Mouse (Mus musculus) cerebellum, adult 8-10 months (tissue): ENCODE measurements around the gene Ing1.
A peak's percentile ranks its signal among the peaks of the same experiment; 100 is the strongest.
"Not testable (repeated sequence)": the region's sequence is repeated elsewhere in the genome, so short reads cannot be mapped to it uniquely, and the experiment has no call there.

Experiments used
- DNase-seq: peaks from one replicate; pipeline ENCODE4 v3.0.0; 2022

Gene Ing1

DNA sequence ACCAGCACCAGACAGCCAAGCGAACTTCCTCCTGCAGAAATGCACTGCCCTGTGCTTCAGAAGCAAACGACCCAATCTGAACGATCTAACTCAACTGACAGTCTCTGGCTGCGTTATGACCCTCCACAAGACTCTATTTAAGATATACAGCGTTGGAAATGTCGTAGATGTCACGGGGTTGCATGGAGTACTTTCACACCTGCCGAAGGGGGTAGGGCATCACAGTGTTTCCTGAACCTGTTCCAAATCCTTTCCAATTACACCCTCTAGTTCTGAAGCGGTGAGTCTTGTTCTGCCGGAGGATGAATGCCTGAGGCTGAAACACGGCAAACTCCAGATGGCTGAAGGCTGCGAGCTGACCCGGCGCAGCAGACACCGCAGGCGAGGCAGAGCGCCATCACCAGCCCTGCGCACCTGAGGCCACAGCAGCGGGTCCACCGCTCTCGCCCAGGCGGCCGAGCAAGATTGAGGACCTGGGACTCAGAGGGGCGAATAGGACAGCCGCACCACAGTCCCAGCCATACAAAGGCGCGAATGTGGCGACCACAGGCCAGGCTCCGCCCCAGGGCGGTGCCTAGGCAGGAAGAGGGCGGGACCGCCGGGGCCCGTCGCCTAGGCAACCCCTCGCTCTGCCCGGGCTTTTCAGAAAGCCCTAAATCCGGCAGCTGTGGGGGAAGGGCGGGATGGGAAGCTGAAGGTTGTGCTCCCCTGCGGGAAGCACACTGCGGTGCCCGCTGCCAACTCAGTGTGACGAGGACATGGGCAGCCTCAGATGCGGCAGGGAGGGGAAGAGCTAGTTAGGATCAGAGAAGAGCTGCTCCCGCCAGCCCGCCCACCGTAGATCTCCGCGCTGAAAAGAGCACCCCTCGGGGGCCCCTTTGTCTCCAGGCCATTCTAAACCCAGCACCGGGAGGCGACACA lies at the start of gene Ing1:
Ing1 (plus strand) TSS at position 773 of the 921 bp plus-strand sequence.
- peak; percentile 93 for DNase-seq

DNA sequence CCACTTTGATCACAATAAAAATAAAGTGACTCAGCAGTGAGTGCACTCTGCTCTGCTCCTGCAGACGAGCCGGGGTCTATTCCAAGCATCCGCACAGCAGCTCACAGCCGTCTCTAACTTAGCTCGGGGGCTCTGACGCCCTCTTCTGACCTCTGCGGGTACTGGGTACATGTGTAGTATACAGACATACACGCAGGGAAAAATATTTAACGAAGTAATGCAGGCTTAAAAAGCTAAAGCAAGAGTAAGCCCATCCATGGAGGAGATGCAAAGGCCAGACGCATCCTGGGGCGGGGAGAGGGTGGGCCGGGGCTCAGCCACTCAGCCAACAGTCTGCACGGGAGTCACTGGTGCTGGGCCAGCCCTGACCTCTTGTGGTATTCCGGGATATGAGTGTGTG lies 49.3 kb upstream of the Ing1 start:
- DNase-seq, result no peak

DNA sequence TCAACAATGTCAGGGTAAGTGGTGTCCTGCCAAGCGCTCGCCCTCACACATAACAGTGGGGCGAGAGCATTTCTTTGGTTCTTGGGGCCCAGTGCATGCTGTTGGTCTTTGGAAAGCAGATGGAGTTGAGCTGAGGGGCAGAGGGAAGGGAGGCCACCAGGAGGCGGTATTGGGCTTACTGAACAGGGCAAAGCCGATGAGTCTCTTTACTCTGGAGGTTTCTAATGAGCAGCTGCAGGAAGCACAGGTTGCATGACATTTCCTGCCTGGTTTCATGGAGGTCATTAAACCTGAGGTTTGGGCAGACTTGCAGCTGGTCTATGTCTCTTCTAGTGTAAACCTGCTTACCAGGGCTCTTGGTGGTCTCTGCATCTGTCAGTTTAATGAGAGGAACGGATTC lies 48.6 kb upstream of the Ing1 start:
- no peak for DNase-seq

DNA sequence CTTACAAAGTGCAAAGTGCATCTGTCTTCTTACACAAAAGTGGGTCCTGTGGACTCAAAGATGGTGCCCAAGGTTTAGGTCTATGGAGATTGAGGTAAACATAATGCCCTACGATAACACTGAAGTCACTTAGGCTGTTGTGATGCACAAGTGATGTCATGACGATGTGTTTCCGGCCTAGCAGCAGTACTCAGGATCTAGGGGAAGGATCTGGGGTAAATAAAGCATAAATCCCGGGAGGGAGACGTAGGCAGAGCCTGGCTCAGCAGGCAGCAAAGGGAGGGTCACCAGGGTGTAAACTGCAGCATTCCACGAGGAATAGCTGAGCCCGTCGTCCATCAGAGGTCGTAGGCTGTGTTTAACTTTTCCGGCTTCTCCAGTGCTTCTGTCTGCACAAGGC lies 46.5 kb upstream of the Ing1 start:
- DNase-seq, result no peak

DNA sequence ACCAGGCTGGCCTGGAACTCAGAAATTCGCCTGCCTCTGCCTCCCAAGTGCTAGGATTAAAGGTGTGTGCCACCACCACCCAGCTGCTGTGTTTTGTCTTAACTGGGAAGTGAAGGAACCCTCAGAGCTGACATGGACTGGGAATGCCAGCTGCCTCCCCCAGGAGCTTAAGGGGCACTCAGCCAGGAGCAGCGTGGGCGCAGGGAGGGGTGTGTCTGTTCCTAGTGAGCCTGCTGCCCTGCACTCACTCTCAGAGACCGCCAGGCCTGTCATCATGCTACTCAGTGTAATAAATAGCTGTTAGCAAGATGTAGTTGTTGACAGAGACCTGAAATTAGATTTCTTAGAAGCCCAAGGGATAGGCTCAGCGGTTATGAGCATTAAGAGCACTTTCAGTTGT lies 44.4 kb upstream of the Ing1 start:
- DNase-seq, result no peak

DNA sequence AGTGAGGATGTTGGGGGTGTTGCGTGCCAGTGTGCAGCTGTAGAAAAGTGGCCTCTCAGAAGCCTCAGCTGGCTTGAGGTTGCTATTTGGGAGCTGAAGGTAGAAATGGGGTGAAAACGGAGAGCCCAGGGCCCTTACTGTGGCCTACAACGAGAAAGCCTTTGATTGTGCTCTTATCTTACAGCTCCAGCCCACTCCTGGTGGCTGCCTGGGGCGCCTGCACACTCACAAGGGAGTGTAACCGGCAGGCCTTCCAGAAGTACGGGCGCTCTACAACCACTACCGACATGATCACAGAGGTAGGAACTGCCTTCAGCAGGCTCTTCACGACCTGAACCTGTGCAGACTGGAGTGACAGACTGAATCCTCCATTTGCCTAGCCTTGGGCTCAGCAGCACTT lies 42.7 kb upstream of the Ing1 start:
- DNase-seq, result no peak

DNA sequence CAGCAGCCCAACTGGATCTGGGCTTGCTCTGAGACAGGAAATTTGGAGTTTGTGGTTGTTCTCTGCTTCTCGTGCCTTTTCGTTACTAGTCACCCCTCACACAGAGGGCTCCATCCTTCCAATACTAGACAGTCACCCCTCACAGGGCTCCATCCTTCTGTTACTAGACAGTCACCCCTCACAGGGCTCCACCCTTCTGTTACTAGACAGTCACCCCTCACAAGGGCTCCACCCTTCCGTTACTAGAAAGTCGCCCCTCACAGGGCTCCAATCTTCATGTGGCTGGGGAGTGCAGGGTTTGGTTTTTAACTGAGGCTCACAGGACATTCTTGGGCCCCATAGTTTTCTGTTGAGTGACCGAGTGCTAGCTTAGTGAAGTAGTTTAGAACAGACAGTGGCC lies 42.1 kb upstream of the Ing1 start:
- no peak for DNase-seq

DNA sequence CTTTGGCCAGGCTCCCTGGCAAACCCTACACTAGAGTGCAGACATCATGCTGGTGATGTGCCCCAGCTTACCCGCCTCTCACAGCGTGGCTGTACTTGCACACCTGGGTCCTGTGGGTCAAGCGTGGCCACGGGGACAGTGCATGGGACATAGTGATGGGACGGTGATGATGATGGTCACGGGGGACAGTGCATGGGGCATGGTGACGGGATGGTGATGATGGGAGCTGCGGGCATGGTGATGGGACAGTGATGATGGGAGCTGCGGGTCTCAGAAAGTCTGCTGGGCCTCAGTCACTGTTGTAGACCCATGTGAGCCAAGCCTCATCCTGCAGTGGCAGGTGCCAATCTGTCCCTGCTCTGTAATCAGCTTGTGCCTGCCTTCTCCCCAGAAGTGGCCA lies 39.1 kb upstream of the Ing1 start:
- DNase-seq, result no peak

DNA sequence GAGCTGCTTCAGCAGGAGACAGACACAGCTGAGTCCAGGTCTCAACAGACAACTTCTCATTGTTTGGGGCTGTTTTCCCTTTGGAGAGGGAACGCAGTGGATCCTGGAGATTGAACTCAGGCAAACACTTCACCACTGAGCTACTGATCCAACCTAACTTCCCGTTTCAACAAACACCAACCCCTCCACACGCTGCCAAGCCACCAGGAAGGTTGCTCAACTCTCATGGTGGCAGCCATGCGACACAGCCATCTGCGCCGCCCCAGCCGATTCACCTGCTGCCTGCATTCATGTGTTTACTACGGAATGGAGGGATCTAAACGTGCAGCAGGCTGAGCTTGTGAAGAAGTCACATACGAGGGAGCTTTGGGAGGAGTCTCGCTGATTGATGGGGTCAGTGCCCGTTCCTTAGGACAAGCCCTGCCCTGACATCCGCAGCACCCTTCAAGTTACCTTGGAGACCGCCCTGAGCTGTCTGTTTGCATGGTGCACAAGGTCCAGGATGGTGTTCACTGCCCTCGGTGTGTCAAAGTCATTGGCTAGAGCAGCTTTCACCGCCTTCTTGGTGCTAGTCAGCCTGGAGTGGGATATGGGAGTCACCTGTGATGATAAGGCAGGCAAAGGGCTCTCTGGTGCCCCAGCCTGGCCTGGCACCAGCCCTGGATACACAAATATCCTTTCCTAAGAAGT lies 37.9 kb upstream of the Ing1 start:
- no peak for DNase-seq

DNA sequence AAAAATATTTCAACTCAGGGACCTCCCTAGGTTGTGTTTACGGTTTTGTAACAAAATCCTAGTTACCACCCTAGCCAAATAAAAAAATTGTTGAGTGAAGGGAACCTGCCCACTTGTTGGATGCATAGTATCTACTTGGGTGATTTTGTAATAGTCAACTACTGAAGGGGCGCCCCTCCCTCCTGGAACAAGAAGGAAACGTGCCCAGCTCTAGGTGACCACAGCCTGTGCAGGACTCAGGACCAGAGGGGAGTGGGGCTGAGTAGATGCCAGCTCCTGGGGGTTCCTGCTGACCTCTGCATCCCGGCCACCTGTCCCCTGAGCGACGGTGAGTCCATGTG lies 37.3 kb upstream of the Ing1 start:
- no peak for DNase-seq

DNA sequence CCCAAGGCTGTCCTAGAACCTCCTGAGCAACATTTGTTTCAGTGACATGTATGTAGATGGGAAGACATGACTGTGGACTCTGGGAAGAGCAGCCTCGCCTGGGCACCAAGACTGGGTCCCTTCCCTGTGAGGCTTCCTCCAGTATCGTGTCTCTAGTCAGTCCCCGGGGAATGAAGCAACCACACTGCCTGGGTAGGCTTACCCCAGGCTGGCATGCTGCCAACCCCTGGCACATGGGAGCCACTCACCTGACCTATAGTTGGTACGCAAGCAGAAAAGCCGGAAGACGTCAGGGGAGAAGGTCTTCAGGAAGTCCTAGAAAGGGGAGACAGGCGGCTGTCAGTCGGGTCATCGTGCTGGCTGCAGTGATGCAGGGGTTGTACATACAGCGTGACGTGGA lies 36.7 kb upstream of the Ing1 start:
- no peak for DNase-seq

DNA sequence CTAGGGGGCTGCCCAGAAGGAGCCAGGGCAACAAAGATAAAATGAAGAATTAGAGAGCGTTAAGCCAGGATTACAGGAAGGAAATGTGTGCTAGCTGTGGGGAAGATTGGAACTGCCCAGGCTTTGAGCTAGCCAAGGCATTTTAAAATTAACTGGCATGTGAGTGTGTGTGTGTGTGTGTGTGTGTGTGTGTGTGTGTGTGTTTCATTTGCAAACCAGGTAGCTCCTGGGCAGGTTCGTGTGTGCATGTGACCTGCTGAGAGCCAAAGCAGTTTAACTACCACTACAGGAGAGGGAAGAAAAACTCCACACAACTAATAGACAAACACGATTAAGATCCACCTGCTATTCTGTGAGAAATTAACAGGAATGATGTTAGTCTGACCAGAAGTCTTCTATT lies 32.0 kb upstream of the Ing1 start:
- no peak for DNase-seq

DNA sequence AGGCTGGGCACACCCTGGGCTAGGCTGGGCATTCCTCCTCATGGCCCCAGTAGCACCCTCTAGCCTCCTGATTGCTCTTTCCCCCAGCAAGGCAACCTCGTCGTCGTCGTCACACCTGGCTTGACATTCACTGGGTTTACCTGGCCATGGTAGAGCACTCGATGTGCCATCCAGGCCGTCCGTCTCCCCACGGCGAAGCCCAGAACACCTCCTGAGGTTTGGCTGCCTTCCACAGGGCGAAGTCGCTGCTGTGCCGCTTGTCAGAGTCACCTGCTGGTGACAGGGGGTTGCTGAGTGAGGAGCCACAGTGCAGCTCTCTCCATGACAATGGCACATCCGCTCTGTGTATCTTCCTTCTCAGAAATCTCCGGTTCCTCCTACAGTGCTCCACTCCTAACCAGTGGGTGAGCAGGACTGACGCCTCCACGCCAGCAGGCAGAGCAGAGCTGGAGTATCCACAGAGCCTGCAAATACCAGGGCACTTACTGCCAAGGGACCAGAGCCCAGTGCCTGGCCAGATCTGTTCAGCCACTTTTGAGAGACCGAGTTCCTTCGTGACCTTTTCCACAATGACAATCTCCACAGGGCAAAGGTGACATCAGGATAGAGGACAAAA lies 25.1 kb upstream of the Ing1 start:
- no peak for DNase-seq

DNA sequence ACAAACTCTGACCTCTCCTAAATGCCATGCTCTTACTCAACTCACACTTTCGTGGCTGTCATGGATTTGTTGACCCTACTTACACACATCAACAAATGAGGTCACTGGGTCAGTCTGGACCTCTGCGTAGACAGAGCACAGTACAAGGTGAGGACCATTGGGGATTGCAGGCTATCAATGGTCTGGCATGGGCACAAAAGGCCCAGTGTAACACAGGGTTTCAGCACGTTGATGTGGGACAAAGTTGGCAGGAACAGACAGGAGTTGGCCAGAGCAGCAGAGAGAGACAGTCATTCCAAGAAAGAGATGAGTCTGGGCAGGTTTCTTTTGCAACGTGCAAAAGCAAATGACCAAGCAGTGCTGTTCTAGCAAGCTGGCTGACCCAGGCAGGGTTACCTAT lies 24.5 kb upstream of the Ing1 start:
- no peak for DNase-seq

DNA sequence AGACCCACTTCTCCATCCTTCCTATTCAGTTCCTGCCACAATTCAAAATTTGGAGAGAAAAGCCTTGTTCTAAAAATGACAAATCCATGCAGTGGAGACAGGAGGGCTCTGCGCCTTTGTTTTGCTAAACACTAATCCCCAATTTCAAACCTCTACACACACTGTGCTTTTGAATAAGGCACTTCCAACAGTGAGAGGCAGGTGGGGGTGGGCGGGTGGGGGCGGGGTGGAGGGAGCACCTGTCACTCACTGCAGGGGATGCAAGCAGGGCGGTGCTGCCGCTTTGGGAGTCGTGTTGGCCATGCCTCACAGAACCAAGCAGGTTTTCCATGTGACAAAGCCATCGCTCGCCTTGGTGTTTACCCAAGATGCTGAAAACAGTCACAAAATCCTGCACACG lies 20.9 kb upstream of the Ing1 start:
- no peak for DNase-seq

DNA sequence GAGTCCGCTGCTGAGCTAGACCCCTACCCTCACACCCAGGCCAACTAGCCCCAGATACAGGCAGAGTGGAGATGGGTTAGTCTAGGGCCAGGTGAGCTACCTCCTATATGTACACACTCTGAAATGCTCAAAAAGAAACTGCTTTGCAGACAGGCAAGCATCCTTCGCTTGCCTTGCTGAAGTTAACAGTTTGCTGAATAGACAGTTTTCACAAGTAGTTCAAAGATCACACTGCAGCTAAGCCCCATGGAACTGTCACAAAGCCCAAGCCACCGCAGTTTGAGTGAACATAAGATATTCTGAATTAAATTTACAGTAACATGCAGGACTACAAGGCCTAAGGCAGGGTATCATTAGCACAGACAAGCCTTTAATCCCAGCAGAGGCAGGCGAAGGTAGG lies 16.3 kb upstream of the Ing1 start:
- DNase-seq, result no peak

DNA sequence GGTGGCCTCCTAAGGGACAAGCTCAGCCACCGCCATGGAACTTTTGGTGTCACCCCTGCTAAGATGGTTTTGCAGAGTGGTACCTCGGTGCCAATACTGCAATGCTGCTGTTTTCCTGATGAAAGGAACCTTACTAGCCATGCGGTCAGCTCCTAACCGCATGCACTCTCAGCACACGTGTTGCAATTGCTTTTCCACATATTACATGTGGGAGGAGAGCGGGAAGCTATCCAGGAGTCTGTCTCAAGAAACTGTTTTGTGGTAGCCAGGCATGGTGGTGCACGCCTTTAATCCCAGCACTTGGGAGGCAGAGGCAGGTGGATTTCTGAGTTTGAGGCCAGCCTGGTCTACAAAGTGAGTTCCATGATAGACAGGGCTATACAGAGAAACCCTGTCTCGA lies 15.2 kb upstream of the Ing1 start:
- DNase-seq, result no peak

DNA sequence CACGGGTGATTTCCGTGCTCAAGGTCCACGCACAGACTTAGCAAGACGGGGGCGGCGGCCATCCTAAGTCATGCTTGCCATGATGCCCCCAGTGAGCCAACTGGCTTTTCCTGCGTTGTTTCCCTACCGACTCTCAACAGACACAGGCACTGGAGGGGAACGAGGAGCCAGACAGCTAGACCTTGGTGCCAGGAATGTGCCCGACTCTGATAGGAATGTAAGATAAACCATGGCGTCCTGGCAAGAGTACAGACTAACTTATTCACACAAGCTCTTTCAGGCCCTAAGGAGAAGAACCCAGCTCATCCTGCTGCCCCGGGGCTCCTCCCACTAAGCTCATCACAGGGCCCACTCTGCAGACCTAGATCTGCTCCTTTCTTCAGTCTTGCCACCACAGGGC lies 13.3 kb upstream of the Ing1 start:
- DNase-seq, result no peak

DNA sequence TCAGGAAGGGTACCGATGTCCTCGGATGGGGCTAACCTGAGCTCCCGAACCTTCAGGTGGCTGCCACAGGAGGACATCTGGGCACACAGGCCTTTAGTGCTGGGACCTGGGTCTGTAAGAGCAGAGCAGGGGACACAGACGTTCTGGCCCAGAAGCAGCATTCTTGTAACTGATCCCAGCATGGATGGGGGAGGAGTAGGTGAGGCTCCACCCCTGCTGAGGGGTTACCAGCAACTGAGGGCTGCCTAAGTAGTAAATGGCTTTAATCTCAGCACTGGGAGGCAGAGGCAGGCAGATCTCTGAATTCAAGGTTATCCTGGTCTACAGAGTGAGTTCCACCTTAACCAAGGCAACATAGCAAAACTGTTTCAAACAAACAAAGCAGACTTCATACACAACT lies 12.5 kb upstream of the Ing1 start:
- DNase-seq, result no peak

DNA sequence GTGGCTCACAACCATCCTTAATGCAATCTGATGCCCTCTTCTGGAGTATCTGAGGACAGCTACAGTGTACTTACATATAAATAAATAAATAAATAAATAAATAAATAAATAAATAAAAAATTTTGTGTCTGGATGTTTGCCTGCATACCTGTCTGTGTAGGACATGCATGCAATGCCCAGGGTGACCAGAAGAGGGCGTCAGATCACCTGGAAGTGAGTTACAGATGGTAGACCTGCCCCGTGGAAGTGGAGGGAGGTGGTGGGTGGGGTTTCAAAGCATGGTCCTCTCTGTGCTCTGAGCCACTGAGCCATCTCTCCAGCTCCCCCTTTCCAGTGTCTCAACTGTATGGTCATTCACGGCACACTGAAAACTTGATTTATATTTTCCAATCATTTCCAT lies 11.0 kb upstream of the Ing1 start:
- DNase-seq, result peak; percentile 49

DNA sequence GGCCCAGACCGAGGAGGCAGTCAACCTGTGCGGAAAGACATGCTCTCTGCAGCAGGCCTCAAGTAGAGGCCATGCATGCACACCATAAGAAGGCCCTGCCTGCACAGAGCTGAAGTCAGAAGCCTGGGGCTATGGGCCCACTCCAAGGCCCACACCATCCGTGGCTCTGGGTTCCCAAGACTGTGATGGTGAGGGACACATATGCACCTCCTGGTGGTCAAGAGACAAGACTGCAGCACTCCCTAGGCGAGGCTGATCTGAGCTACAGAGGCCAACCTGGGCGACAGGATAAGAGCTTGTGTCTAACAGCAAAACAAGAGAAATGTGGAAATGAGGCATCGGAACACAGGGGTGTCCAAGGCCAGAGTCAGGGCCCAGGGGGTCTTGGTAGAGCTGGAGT lies 8.3 kb upstream of the Ing1 start:
- DNase-seq, result no peak

DNA sequence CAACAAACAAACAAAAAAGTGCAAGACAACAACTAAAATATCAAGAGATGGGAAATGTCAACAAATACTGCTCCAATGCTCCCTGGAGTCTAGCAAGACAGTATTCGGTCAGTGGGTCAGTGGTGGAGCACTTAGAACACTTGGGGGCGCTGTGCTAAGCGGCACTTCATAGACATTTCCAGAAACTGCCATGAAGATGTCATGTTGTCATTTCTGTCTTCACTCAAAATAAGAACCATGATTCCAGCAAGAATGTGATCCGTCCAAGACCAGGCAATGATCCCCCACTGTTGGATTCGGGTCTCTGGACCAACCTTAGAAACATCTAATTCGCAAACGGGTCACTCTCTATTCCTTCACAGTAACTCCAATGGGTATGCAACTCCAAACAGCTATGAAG lies 5.7 kb upstream of the Ing1 start:
- DNase-seq, result peak; percentile 43

DNA sequence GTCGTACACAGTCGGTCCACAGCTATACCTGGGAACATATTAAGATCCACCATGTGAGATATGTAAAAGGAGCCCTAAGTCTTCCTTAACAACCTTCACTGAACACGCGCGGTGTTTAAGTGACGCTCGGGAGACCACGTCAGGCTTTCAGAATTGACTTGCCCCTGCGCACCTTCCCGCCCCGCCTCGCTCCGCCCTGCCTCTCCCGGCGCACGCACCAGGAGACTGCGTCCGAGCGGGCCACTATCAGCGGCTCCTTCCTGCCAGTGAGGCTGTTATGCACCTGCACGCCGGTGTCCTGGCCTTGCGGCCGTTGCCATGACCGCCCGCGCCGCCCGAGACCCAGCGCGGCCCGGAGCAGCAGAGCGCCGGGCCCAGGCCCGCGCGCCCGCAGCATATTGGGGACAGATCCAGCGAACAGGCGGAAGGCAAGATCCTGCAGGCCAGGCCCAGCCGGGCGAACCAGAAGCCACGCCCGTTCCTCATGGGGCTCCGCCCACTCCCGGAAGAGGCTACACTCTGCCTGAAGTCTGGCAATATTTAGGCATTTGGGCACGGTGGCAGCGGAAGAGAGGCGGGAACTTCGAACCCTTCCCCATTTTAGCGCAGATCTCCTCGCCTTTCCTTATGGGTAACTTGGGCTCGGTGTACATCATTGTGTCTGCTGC lies 5.0 kb upstream of the Ing1 start, which contains the start of gene Cars2:
Cars2 (minus strand) TSS at position 503 of the 668 bp plus-strand sequence.
- peak; percentile 91 for DNase-seq

DNA sequence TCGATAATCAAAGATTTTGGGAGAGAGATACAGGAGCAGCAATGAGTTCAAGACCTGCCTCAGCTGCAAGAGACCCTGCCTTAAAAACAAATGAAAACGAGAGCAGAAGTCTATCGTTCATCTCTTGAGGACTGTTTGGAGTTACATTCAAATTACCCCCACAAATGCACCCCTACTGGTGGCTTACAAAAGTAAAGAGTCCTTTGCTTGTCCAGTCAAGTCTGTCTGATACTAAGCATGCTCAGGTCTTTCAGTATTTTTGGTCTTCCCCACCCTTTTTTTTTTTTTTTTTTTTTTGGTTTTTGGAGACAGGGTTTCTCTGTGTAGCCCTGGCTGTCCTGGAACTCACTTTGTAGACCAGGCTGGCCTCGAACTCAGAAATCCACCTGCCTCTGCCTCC lies 3.9 kb upstream of the Ing1 start:
- not testable (repeated sequence) for DNase-seq
